In the genomic region with DNA sequence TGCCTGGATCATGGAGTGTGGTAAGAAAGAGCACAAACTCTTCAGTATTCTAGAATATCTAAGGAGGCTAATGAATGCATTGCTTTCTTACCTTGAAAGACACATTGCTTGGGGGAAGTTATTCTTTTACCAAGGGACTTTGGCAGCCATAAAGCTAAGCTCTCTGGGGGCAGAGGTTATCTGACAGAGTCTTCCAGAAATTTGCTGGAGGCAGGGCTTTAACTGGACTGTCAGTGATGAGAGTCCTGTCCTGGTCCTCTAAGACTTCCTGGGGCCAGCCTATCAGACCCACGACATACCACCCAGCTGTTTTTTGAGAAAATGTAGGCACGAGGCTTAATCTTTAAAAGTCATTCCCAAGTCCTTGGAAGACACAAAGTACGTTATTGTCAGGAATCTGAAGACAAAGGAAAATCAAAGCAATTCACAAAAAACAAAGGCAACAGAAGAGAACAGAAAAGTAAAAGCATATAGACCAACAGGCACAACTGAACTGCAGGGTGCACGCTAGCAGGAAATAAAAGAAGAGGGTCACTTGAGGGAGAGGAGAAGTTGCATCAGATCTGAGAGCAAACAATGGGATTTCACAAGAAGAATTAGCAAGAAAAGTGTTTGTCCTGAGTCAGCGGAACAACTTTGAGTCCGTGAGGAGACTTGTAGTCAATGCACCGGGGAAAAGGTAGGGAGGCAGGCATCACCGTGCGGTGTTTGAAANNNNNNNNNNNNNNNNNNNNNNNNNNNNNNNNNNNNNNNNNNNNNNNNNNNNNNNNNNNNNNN, we compare ENCODE assay signal across 20 mouse cellular contexts.
A peak's percentile ranks its signal among the peaks of the same experiment; 100 is the strongest.
DNase-seq lines count a peak whose midpoint lies in the region; ATAC-seq lines count a peak whose summit lies in the region.
"Had no signal": no experiment of that assay in that cellular context is flagged by ENCODE, and none has a peak within 500 bp of the region (broad histone marks: within the 10 kb centered on the region; RNA-seq: fewer than 3 reads in every experiment).

No protein-coding gene starts in this region.

- H3K27me3 ChIP-seq in midbrain, embryonic 11.5 days (ENCODE audit: control insufficient read depth, insufficient read depth, low read length): no peaks in the 10 kb centered on the region
- H3K27me3 ChIP-seq in midbrain, embryonic 14.5 days (ENCODE audit: control insufficient read depth, insufficient read depth, low read length): no peaks in the 10 kb centered on the region
- no peaks in the 10 kb centered on the region for H3K27me3 ChIP-seq in intestine, embryonic 16.5 days (replicated peaks; ENCODE audit: control insufficient read depth, insufficient read depth, low read length)
- H3K27me3 ChIP-seq: embryonic facial prominence, embryonic 13.5 days; liver, embryonic 15.5 days had no signal

- WGBS in midbrain, embryonic 11.5 days: 59% methylated on average over 9 of the region's 9 CpGs
- WGBS in midbrain, embryonic 14.5 days: 55% methylated on average over 9 of the region's 9 CpGs
- 46% methylated on average over 9 of the region's 9 CpGs for WGBS in intestine, embryonic 16.5 days

- H3K36me3 ChIP-seq in midbrain, embryonic 11.5 days (ENCODE audit: control insufficient read depth, insufficient read depth, low read length): no peaks in the 10 kb centered on the region
- no peaks in the 10 kb centered on the region for H3K36me3 ChIP-seq in midbrain, embryonic 14.5 days (ENCODE audit: control insufficient read depth, insufficient read depth, low read length)
- no peaks in the 10 kb centered on the region for H3K36me3 ChIP-seq in intestine, embryonic 16.5 days (ENCODE audit: control insufficient read depth, insufficient read depth, low read length)
- H3K36me3 ChIP-seq: embryonic facial prominence, embryonic 13.5 days; heart, embryonic 10.5 days; liver, embryonic 15.5 days had no signal

- ATAC-seq in midbrain, embryonic 11.5 days (ENCODE audit: low FRiP score): no peak
- ATAC-seq in midbrain, embryonic 14.5 days (ENCODE audit: low FRiP score, low TSS enrichment): no peak
- ATAC-seq in intestine, embryonic 16.5 days: peak; percentile 80
- ATAC-seq: activated CD4-positive, CD25-positive, alpha-beta regulatory T cell, adult 4 months; forebrain, embryonic 14.5 days; Patski had no signal

- no peak overlapping the region for H3K27ac ChIP-seq in midbrain, embryonic 11.5 days (ENCODE audit: low read depth, low read length)
- no peak overlapping the region for H3K27ac ChIP-seq in midbrain, embryonic 14.5 days (replicated peaks; ENCODE audit: low read depth, low read length)
- no peak overlapping the region for H3K27ac ChIP-seq in intestine, embryonic 16.5 days (ENCODE audit: low read length)
- H3K27ac ChIP-seq: embryonic facial prominence, embryonic 13.5 days; heart, embryonic 10.5 days; liver, embryonic 15.5 days had no signal

- no peaks in the 10 kb centered on the region for H3K4me1 ChIP-seq in midbrain, embryonic 11.5 days (ENCODE audit: control insufficient read depth, insufficient read depth, low read length)
- H3K4me1 ChIP-seq in midbrain, embryonic 14.5 days (ENCODE audit: control insufficient read depth, insufficient read depth, low read length): no peaks in the 10 kb centered on the region
- H3K4me1 ChIP-seq in intestine, embryonic 16.5 days (ENCODE audit: control insufficient read depth, insufficient read depth, low read length): 0 out of 2 replicates have a peak, but pooled peaks cover 2% of the 10 kb centered on the region
- H3K4me1 ChIP-seq: liver, embryonic 15.5 days had no signal

- no peak overlapping the region for H3K4me2 ChIP-seq in midbrain, embryonic 11.5 days
- no peak overlapping the region for H3K4me2 ChIP-seq in midbrain, embryonic 14.5 days (ENCODE audit: low read length)
- no peak overlapping the region for H3K4me2 ChIP-seq in intestine, embryonic 16.5 days (ENCODE audit: low read depth, low read length)
- H3K4me2 ChIP-seq: embryonic facial prominence, embryonic 13.5 days; liver, embryonic 15.5 days had no signal

- H3K4me3 ChIP-seq in midbrain, embryonic 11.5 days (ENCODE audit: low read depth, low read length): no peak overlapping the region
- no peak overlapping the region for H3K4me3 ChIP-seq in midbrain, embryonic 14.5 days (replicated peaks; ENCODE audit: low read depth, low read length)
- no peak overlapping the region for H3K4me3 ChIP-seq in intestine, embryonic 16.5 days (ENCODE audit: low read length)
- H3K4me3 ChIP-seq: embryonic facial prominence, embryonic 13.5 days; heart, embryonic 10.5 days; liver, embryonic 15.5 days had no signal

- H3K9me3 ChIP-seq in midbrain, embryonic 11.5 days (ENCODE audit: control insufficient read depth, low read length): no peaks in the 10 kb centered on the region
- H3K9me3 ChIP-seq in midbrain, embryonic 14.5 days (ENCODE audit: control insufficient read depth, low read length): no peaks in the 10 kb centered on the region
- H3K9me3 ChIP-seq in intestine, embryonic 16.5 days (ENCODE audit: control insufficient read depth, low read length): no peaks in the 10 kb centered on the region
- H3K9me3 ChIP-seq: heart, embryonic 10.5 days; liver, embryonic 15.5 days had no signal

- DNase-seq in midbrain, embryonic 11.5 days (ENCODE audit: low spot score, missing footprints): peak; percentile 35
- DNase-seq in midbrain, embryonic 14.5 days: no peak
- DNase-seq in lung, postnatal 10 days: peak; percentile 38
- DNase-seq in right cerebral cortex, adult 18-20 months: no peak
- no peak for DNase-seq in thymus, postnatal 14 days
- DNase-seq in adrenal gland, adult 8-10 months: no peak
- DNase-seq: adrenal gland, postnatal 14 days; cerebellum, adult 11 months; cerebellum, postnatal 10 days; gastrocnemius, postnatal 25 days; retina, postnatal 1 day; right cerebral cortex, postnatal 4 days; thymus, postnatal 36 days had no signal

- H3K9ac ChIP-seq in midbrain, embryonic 11.5 days (ENCODE audit: low read length): no peak overlapping the region
- H3K9ac ChIP-seq in midbrain, embryonic 14.5 days (replicated peaks; ENCODE audit: low read length): no peak overlapping the region
- no peak overlapping the region for H3K9ac ChIP-seq in intestine, embryonic 16.5 days (ENCODE audit: low read depth, low read length)
- H3K9ac ChIP-seq: embryonic facial prominence, embryonic 13.5 days; liver, embryonic 15.5 days had no signal

Comparison
In these comparisons a context has a peak if more than half of its experiments do, and no peak if none do; other contexts are left out.
1. DNase-seq: peak in midbrain, embryonic 11.5 days (single experiment) and lung, postnatal 10 days (single experiment); none in midbrain, embryonic 14.5 days (single experiment), right cerebral cortex, adult 18-20 months (single experiment), thymus, postnatal 14 days (single experiment) and adrenal gland, adult 8-10 months (single experiment).